Mouse (Mus musculus): Measurements from ENCODE around the gene Vldlr.

GRCm38 (mm10) chr19:27167601-27168319 is 48.5 kb upstream of the Vldlr start:
- TF ChIP-seq MEF2A (IDR thresholded peaks at IDR 0.05; ENCODE audit: extremely low read depth, insufficient replicate concordance, low read depth, low read length, poor library complexity, severe bottlenecking) (no peak), TCF12 (IDR thresholded peaks at IDR 0.05; ENCODE audit: low read depth, low read length) (no peak), JUND (IDR thresholded peaks at IDR 0.05; ENCODE audit: low read depth, low read length) (no peak), POLR2AphosphoS2 (IDR thresholded peaks at IDR 0.05; ENCODE audit: low read length) (no peak), TBP (IDR thresholded peaks at IDR 0.05; ENCODE audit: low read depth, low read length) (no peak), POLR2A (IDR thresholded peaks at IDR 0.05; ENCODE audit: control insufficient read depth in 1 of 2, insufficient read depth in 1 of 2, low read depth in 1 of 2, low read length in 2 of 2, poor library complexity in 1 of 2) (no peak), CTCF (IDR thresholded peaks at IDR 0.05 in 2 of 3, conservative IDR thresholded peaks at IDR 0.05 in 1 of 3; ENCODE audit: control insufficient read depth in 1 of 3, insufficient read depth in 1 of 3, low read depth in 2 of 3, low read length in 3 of 3, poor library complexity in 1 of 3, severe bottlenecking in 1 of 3) (no peak), NELFE (IDR thresholded peaks at IDR 0.05; ENCODE audit: low read depth, low read length) (no peak), USF1 (IDR thresholded peaks at IDR 0.05; ENCODE audit: low read depth, low read length) (no peak), E2F4 (IDR thresholded peaks at IDR 0.05; ENCODE audit: borderline replicate concordance, low read depth, low read length) (no peak), GATA1 (IDR thresholded peaks at IDR 0.05; ENCODE audit: low read depth, low read length) (no peak), ZNF384 (IDR thresholded peaks at IDR 0.05; ENCODE audit: low read depth, low read length) (no peak), EP300 (IDR thresholded peaks at IDR 0.05; ENCODE audit: low read depth in 1 of 2, low read length in 2 of 2) (no peak)
